Mouse (Mus musculus) thymus, adult 2 months (tissue): Measurements from ENCODE around the gene Tsx. TPM values are rescaled to one million over a fixed set of nuclear protein-coding genes. Genes with fewer than 3 reads are reported as not detected.

ENCODE experiments used
- DNase-seq: peaks from one replicate; pipeline ENCODE4 v3.0.0; 2021
- H3K27ac ChIP-seq: fragments of 200-500 bp; 2 replicates; pipeline ENCODE4 v1.5.1; 2012; ENCODE audit warnings: low read length, control low read depth; ENCODE audit not compliant: control insufficient read depth, insufficient read depth
- H3K27me3 ChIP-seq: fragments of 200-500 bp; 2 replicates; pipeline ENCODE4 v1.6.1; 2012; ENCODE audit warnings: mild to moderate bottlenecking, low read length, moderate library complexity, mixed read lengths; ENCODE audit not compliant: control insufficient read depth, insufficient read depth
- H3K36me3 ChIP-seq: fragments of 200-500 bp; 2 replicates; pipeline ENCODE4 v1.6.1; 2012; ENCODE audit warnings: mild to moderate bottlenecking, low read length, moderate library complexity; ENCODE audit not compliant: control insufficient read depth, insufficient read depth
- H3K4me1 ChIP-seq: fragments of 200-500 bp; replicated peaks from 2 replicates; pipeline ENCODE4 v1.6.1; 2012; ENCODE audit warnings: low read length; ENCODE audit not compliant: control insufficient read depth, insufficient read depth
- H3K4me3 ChIP-seq: fragments of 200-500 bp; 2 replicates; pipeline ENCODE4 v1.5.1; 2012; ENCODE audit warnings: mild to moderate bottlenecking, low read length, control low read depth, moderate library complexity; ENCODE audit not compliant: control insufficient read depth, insufficient read depth
- CTCF ChIP-seq: fragments of 200-500 bp; IDR thresholded peaks from 2 replicates; pipeline ENCODE4 v1.5.1; 2012; ENCODE audit warnings: mild to moderate bottlenecking, control low read depth, low read length, moderate library complexity, borderline replicate concordance; ENCODE audit not compliant: control insufficient read depth, poor library complexity, insufficient read depth; ENCODE audit errors: extremely low read depth
- POLR2A ChIP-seq: fragments of 200-500 bp; IDR thresholded peaks from 2 replicates; pipeline ENCODE4 v1.6.1; 2012; ENCODE audit warnings: mild to moderate bottlenecking, low read length, control low read depth, moderate library complexity; ENCODE audit not compliant: control insufficient read depth, poor library complexity, insufficient read depth; ENCODE audit errors: extremely low read depth
- WGBS: fragments of 180-500 bp; shearing (Covaris S2); methylation state at CpG from one replicate; pipeline ENCODE4 v1.1.7; 2018; 5-methylcytosine and 5-hydroxymethylcytosine counted together
- polyA plus RNA-seq: library from polyadenylated mRNA; depleted of rRNA; stranded (reverse); fragments of >200 nt; gene quantifications from 2 replicates; pipeline ENCODE4 v1.2.3, GENCODE M21; 2012; rRNA removed

Gene Tsx
- polyA plus RNA-seq, 1 experiment: 0.18 TPM

DNA sequence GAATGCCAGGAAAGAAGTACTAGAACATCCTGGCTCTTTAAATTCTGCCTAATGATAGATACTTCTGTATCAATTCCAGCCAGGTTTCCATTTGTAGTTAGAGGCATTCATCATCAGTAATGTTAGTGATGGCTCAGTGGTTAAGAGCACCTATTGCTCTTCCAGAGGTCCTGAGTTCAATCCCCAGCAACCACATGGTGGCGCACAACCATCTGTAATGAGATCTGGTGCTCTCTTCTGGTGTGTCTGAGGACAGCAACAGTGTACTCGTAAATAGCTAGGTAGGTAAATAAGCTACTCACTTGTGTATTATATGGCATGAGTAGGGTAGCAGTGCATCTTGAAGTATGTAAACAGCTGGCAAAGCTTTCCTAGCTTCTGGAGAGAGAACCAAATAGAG lies 54.7 kb downstream of the Tsx start:
- no peaks in the 10 kb centered on the region for H3K36me3 ChIP-seq
- WGBS: 93% methylated on average over 2 of the region's 2 CpGs
- DNase-seq: no peak

DNA sequence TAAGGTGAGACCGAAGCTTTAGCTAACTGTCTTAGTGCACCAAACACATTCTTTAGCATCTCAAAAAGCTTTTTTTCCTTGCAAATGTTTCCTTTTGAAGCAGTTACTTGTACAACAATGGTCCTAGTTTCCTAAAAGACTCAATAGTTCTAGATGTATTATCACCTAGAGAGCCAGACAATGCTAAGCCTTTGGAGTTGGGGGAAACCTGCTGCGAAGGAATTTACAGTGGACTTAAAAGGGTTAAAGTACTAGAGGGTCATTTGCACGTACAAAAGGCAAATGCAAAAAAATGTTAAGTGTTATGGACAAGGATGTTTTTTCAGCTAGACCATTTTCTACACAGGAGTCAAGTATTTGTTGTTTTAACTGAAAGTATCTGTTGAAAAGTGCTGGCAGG lies 58.1 kb downstream of the Tsx start:
- WGBS: 91% methylated on average over 3 of the region's 3 CpGs
- no peaks in the 10 kb centered on the region for H3K27me3 ChIP-seq
- no peak overlapping the region for H3K27ac ChIP-seq
- H3K36me3 ChIP-seq: no peaks in the 10 kb centered on the region
- TF ChIP-seq POLR2A (no peak), CTCF (no peak)
- no peak overlapping the region for H3K4me3 ChIP-seq
- H3K4me1 ChIP-seq: no peaks in the 10 kb centered on the region
- no peak for DNase-seq

More for the DNA sequence above, 54.7 kb downstream of the Tsx start:
- TF ChIP-seq POLR2A: no peak
- no peak for TF ChIP-seq CTCF
- H3K27ac ChIP-seq: no peak overlapping the region
- H3K27me3 ChIP-seq: no peaks in the 10 kb centered on the region
- no peak overlapping the region for H3K4me3 ChIP-seq
- no peaks in the 10 kb centered on the region for H3K4me1 ChIP-seq

Other genes with a start within 250 kb of the Tsx start
- gene Nap1l2, start 227.8 kb upstream of the Tsx start, polyA plus RNA-seq: 0.04 TPM in 1 of 2 replicates, not detected in the other
- gene Cdx4, start 93.1 kb upstream of the Tsx start, polyA plus RNA-seq: 0.08 TPM in 1 of 2 replicates, not detected in the other
- gene Chic1, start 58.0 kb upstream of the Tsx start, polyA plus RNA-seq: 0.08 and 0.19 TPM in 2 replicates
- gene Gm26992, start 7.5 kb downstream of the Tsx start, polyA plus RNA-seq: 0.41 and 0.55 TPM in 2 replicates
- 0.12 TPM in 1 of 2 replicates, not detected in the other for gene Zcchc13, start 216.1 kb downstream of the Tsx start, polyA plus RNA-seq